ENCODE assay signal across 7 mouse cellular contexts in genomic region chr10:44219073-44219472, GRCm38 (mm10). TPM values are rescaled to one million over a fixed set of nuclear protein-coding genes. Genes with fewer than 3 reads are reported as not detected.
DNase-seq lines count a peak whose midpoint lies in the region; TF ChIP-seq lines count a peak whose summit lies in the region.
"Not testable (repeated sequence)": the region's sequence is repeated elsewhere in the genome, so short reads cannot be mapped to it uniquely, and the experiment has no call there.

No protein-coding gene starts in this region.

- peak; percentile 20; the same call in 1 of the 2 replicates for TF ChIP-seq CTCF in gastrocnemius, adult 2 months (IDR thresholded peaks at IDR 0.05)
- peak; percentile 74 for TF ChIP-seq CTCF in layer of hippocampus, adult 2 months (conservative IDR thresholded peaks at IDR 0.05)

- DNase-seq in ES-CJ7 (ENCODE audit: low read depth, low spot score), result peak; percentile 17
- peak; percentile 12 for DNase-seq in adrenal gland, postnatal 14 days
- peak; percentile 13 for DNase-seq in embryo, embryonic 10.5 days (ENCODE audit: low spot score)
- DNase-seq in gastrocnemius, adult 2 months; layer of hippocampus, adult 2 months (ENCODE audit: low spot score in 2 of 2): not testable (repeated sequence)
- DNase-seq in lung, postnatal 25 days (ENCODE audit: low spot score), result peak; percentile 1
- DNase-seq in right cerebral cortex, postnatal 4 days, result peak; percentile 4

- H3K27ac ChIP-seq in gastrocnemius, adult 2 months; layer of hippocampus, adult 2 months: not testable (repeated sequence)

- intact Hi-C loops in gastrocnemius, adult 2 months (cut with DNase I), result not testable (repeated sequence)

- not testable (repeated sequence) for H3K4me3 ChIP-seq in gastrocnemius, adult 2 months; layer of hippocampus, adult 2 months

RNA-seq across cellular contexts. Expression of gene Atg5, which starts 49.1 kb away (rescaled TPM):
- 26.1 and 26.8 TPM in 2 replicates for total RNA-seq in adrenal gland, postnatal 14 days (2021)
- total RNA-seq in gastrocnemius, adult 2 months (2021), result 10 to 100 TPM in 1 of 2 experiments, 1 to 10 TPM in 1; 9.6 to 12.4 TPM
- 10 to 100 TPM; 20.0 to 21.8 TPM for total RNA-seq in layer of hippocampus, adult 2 months (2021)
